Mouse (Mus musculus): ENCODE data around the gene Ppil1.

DNA sequence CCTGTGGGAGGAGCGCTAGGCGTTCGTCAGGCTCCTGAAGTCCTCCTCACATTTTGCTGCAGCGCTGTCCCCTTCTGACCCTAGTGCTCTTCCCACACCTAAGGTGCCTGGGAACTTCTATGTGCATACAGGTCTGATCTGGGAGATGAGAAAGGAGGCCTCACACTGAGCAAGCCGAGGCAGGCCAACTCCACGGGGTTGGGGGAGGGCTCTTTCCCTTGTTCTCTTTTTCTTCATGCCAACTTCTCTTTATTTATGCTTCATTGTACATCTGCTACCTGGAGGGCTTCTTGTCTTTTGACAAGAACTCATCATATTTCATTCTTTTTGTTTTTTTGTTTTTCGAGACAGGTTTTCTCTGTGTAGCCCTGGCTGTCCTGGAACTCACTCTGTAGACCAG, 27.8 kb upstream of the Ppil1 start:
- TF ChIP-seq GATA1 (IDR thresholded peaks at IDR 0.05; ENCODE audit: low read length) (no peak), TAL1 (IDR thresholded peaks at IDR 0.05; ENCODE audit: low read length) (no peak)
